Mouse (Mus musculus) adrenal gland, postnatal 14 days (tissue): ENCODE data around the gene E130114P18Rik. TPM values are rescaled to one million over a fixed set of nuclear protein-coding genes. Genes with fewer than 3 reads are reported as not detected.

Experiments used
- DNase-seq: peaks from one replicate; pipeline ENCODE4 v3.0.0; 2021; ENCODE audit warnings: mixed read lengths
- total RNA-seq: library from RNA; stranded (reverse); gene quantifications from 2 replicates; pipeline ENCODE4 v1.2.3, GENCODE M21; 2021

Gene E130114P18Rik
- total RNA-seq, 1 experiment from 2014 or later: not detected

DNA sequence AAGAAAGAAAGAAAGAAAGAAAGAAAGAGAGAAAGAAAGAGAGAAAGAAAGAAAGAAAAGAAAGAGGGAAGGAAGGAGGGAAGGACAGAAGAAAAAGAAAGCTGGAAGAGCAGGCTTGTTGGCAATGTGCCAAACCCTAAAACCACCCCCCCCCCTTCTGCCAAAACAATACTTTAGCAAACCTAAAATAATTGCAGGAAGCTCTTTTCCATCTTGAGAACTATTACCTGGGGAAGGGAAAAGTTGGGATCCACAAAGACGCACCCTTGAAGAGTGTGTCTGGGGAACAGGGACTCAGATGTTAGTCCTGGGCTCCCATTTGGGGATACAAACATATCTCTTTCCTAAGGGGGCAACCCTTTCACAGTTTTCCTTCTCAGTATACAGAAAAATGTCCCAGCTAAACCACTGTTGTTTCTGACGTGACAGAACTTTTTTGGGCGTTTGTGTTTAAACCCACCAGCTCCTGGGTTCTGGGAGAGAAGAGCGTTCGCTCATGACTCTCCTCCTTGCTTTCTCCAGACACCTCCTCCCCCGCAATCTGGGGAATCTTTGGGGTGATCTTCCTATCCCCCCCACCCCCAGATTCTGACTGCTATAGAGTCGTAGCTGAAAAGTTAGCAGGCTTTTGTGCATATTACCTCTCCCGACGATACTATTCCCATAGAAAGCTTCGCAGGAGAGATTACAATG lies 1.3 kb downstream of the E130114P18Rik start:
- peak; percentile 43 for DNase-seq

DNA sequence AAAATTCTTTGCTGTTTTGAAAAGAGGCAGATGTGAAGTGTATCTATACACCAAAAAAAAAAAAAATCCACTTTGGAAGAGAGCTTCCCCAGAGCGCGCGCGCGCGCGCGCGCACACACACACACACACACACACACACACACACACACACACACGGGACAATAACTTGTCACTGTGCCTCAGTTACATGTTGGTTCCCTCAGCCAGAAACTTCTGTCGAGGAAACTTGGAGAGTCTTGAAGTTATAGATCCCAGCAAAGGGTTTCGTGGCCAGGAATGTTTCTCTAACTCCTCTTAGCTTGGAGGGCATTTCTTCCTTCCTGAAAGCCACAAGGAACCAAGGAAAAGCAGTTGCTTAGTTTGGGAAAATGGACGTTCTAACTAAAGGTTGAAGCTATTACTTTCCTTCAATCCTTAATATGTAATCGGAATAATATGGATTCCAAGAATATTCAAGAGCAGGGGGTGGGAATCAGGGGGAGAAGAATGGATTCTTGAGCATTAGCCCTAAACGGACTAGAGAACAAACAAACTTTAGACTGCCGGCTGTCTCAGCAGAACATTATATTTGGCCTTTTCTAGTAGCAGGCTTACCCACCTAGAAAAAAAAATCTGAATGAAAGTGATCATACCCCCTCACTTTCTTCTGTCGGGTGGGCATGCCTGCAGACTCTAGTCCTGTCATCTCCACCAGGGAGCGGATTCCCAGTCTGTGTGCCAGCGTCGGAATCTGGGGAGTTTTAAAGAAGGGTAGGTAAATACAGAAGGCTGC lies 2.2 kb downstream of the E130114P18Rik start:
- peak; percentile 51 for DNase-seq

DNA sequence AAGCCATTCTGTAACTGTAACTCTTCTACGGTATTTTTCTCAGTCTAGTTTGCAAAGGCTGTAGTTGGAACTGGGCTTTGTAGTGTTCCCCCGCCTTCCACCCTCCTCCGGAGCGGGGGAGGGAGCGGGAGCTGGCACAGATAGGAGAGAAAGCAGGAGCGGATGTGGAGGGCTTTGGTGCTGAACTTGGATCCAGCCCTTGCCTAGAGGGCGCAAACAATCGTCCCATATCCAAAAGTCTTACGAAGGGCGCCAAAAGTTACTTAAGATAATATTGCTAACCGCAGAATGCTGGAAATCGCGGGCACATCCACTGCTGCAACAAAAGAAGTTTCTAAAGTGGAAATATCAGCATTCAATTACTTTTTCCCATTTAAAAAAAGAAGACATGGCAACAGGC lies 2.8 kb downstream of the E130114P18Rik start:
- DNase-seq: peak; percentile 90

DNA sequence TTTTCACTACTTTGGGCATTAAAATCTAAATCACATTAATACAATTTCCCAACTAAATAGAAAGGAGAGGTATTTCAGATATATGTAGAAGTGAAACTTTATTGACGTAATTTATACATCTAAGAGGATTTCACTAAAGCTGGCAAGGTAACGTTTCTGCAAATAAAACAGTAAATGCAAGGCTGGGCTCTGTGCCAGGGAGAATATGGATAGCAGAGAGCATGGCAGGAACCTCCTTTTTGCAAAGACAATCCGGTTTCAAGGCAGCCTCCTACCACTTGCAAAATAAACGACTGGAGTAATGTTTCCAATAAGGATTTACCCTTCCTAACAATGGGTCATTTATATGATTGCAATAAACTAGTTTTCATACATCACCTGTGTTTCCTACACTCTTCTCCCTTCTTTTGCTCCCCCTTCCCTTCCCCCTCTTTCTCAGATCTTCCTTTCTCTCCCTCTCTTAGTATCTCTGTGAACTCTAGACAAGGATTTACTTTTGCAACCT lies 3.4 kb downstream of the E130114P18Rik start:
- no peak for DNase-seq

DNA sequence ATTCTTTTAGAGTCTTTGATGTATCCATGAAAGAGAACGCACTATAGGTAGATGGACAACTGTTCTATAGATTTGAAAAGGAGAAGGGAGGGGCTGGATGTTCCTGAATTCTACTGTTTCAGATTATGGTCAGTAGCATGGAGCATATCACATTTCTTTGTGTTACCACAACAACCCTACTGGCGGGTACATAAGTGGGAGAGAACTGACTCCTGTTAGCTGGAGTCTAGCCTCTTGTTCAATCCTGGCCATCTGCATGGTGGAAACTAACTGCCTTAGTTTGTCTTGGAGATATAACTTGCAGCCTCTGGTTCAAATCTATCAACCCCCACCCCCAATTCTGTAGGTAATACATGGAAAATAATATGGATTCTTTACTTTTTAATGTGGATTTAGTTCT lies 4.1 kb downstream of the E130114P18Rik start:
- DNase-seq: no peak

DNA sequence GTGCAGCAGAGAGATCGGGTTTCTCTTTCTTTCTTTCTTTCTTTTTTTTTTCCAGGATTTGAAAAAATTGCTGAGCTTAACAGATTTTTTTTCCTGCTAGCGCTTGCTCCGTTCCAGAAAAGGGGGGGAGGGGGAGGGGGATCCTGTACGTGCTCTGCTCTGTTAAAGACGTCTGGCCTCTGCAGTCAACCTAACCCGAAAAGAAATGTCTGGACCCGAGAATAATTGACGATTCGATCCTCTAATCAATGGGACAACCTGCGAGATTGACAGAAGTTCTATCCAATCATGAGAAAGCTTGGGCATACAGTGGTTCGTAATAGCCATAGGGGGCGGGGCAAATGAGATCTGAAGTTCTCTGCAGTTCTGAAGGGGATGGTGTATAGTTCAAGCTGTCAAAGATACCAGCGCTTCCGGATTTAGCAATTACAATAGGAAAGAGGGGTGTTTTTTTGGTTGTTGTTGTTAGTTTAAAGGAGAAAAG lies 4.7 kb downstream of the E130114P18Rik start:
- DNase-seq: peak; percentile 94

DNA sequence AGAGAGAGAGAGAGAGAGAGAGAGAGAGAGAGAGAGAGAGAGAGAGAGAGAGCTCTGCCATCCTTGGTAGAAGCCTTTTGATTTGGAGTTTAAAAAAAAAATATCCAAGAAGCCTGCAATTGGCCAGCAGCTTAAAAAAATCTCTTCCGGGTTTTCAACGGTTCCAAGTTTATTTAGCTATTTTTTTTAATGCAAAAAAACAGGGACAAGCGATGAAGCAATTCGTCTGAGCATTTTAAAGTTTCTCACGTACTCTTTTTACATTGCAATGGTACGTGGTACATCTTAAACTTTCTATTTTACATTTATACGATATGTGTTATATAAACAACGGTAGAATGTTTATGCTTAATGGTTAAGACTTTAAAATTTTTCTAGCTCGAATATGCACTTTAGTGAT lies 5.2 kb downstream of the E130114P18Rik start, which contains the start of gene Nfia:
Gene Nfia (plus strand): TSS at position 94 of the 400 bp plus-strand sequence.
- DNase-seq: no peak

DNA sequence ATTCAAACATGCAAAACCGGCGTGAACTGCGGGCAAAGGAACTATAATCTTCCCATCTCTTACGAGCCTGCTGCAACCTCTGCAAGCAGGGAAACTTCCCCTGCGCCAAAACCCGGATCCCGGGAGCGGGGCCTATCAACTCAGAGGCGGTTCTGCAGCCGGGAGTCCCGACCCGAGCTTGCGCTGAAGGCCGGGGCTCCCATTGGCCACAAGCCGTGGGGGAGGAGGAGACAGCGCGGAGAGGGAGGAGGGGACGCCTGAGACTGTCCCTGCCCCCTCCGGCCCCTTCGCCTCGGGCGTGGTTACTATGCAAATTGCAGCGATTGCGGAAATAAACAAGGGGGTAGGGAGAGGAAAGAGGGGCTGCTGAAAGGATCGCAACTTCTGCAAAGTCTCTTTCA lies 5.8 kb downstream of the E130114P18Rik start:
- DNase-seq: peak; percentile 100

DNA sequence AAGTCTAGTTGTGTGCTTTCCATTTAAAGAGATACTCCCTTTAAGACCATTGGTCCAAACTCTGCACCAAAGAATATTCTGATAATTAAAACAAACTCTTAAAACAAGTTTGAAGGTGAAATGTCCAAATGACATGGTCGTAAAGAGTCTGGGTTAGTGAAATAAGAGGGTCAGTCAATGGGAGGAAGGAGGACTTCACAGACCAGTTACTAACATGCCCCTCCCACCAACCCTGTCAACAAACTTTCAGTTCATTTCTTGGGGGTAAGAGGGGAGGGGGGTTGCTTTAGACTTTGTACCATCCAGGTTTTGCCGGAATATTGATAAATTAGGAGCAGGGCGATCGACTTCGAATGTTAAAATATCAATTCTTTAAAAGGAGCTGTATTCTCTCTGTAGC lies 6.5 kb downstream of the E130114P18Rik start:
- no peak for DNase-seq

DNA sequence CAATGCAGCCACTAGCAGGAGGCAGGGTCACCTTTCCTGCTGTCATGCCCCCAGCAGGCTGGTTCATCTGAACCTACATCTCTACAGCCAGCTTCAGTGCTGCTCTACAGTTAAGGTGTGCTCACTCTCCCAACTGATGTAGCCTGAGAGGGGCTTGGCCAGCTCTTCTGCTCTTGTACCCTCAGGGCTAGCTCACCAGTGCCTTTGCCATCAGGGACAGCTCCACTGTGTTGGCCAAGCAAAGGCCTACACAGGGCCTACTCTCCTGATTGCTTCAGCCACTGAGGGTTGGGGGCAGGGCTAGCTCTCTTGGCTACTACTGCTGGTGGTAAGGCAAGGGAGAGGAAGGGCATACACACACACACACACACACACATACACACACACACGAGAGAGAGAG lies 8.0 kb downstream of the E130114P18Rik start:
- no peak for DNase-seq

DNA sequence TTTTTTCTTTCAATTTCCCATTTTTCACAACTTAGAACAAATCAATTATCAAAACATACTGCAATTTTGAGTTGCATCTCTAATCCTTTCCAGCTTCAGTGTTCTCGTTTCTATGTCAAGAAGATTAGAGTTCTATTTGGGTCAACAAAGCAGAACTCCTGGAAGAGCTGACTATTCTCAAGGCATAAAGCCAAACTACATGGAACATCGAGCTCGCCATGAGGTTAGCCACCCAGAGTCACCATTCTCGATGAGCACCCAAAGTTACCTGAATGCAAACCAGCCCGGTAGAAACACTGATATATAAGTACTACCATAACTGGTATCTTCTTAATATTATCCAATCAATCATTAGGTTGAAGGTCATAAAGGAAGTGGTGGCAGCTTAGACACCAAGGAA lies 10.4 kb downstream of the E130114P18Rik start:
- DNase-seq: no peak

DNA sequence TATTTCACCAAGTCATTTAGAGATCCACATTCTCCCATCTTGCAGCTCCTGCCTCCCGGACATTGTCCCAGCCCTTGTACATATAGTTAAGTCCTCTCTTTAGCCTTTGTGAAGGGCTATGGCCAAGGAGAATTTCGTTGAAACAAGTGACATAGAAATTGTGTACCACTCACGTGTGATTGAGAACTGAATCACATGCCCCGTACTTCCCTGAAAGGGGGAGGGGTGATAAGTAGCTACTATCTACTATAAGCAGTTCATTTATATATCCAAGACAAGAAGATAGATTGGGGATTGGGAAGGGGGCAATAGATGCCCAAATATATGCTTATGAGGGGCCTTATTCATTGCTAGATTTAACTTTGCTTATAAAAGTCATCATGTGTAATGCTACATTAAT lies 10.9 kb downstream of the E130114P18Rik start:
- DNase-seq: no peak

DNA sequence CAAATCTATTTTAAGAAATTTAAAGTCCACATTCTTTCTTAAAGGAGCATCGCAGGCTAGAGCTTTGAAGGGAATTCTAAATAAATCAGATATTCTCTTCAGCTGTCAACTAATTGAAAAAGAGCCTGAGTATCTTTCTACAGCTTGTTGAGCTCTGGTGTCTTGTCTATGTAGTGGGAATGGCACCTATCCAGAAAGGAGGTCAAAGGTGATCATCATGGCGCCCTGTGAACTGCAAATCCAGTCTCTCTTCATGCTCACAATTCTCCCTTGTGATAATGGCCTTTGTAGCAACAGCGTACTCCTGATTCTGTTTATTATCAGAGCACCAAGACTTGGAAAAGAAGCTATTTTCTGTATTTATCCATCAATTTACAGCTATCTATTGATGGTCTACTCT lies 11.8 kb downstream of the E130114P18Rik start:
- DNase-seq: no peak

DNA sequence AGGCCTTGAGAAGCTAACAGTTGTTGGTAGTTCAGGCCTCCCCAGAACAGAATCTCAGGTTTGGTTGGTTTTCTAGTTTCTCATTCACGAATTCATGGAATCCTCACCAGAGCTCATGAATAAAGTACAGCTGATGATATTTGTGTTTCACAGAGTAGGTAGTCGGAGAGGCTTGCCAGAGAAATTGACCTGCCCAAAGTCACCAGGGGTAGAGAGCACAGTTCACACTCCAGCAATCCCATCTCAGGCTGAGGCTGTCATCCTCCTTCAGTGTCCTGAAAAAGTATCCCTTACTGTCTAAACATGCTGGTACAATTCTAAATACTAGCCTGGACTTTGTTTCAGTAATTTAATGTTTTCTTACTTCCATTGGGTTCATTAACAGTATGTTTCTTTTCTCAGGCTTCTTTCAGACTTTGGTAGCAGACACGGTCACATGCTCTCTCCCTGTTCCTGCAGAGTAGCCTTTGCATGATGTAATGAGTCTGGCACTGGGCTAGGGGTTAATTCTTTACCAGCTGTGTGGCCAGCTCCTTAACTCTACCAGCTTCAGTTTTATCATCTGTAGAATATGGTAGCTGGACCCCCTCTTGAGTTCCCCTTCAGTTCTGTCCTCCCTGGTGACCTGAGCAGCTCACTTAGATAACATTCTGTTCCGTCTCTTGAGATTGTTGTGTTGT lies 12.4 kb downstream of the E130114P18Rik start:
- DNase-seq: peak; percentile 34

DNA sequence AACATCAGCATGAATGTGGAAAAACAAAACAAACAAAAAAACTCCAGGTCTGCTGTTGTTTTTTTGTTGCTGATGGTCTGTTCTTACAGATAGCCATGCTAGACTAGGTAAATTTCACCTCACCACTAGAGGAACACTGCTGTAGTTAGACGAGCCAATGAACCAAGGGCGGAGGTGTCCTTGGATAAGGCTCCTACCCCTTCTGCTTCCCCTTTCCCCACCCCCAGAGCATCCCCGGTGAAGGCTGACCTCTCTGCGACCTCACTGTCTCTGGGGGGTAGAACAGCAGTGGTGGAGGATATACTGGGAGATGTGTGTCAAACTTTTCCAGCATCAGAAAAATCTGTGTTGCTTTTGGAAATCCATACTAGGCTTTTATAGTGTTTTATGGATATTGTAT lies 13.3 kb downstream of the E130114P18Rik start:
- no peak for DNase-seq

DNA sequence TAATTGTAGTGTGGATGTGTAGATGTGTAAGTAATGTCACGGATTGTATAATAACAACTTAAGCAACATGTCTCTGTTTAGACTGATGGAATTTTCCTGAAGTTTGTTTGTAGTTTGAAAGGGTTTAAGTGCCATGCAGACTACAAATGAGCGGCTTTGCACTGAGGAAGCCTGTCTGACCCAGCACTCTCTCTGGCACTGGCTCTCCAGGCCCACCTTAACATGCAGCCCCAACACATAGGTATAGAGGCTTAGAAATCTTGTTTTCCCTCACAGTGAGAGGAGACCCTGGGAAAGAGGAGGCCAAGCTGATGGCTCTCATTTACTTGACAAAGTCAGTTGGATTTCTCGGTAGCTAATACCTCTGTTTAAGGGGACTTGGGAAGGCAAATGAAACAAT lies 19.2 kb downstream of the E130114P18Rik start:
- no peak for DNase-seq

DNA sequence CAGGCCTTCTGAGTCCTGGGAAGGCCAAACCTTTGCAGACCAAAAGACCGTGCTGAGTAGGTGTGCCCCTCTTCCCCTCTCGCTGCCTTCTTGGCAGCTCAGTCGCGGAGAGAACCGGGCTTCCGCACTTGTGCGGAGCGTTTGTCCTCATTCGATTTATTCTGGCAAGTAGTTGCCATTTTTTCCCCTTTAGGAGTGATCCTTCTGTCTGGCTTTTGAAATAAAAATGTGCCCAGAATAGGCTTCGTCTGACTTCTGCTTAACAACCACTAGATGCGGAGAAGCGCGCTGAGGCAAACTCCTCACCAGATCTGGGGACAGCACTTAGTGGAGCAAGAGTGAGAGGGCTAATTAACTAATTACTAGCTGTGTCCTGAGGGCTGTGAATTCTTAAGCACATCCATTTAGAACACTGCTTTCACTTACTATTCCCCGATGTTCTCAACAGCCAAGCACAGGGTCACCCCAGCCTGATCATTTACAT lies 19.9 kb downstream of the E130114P18Rik start:
- DNase-seq: peak; percentile 64

DNA sequence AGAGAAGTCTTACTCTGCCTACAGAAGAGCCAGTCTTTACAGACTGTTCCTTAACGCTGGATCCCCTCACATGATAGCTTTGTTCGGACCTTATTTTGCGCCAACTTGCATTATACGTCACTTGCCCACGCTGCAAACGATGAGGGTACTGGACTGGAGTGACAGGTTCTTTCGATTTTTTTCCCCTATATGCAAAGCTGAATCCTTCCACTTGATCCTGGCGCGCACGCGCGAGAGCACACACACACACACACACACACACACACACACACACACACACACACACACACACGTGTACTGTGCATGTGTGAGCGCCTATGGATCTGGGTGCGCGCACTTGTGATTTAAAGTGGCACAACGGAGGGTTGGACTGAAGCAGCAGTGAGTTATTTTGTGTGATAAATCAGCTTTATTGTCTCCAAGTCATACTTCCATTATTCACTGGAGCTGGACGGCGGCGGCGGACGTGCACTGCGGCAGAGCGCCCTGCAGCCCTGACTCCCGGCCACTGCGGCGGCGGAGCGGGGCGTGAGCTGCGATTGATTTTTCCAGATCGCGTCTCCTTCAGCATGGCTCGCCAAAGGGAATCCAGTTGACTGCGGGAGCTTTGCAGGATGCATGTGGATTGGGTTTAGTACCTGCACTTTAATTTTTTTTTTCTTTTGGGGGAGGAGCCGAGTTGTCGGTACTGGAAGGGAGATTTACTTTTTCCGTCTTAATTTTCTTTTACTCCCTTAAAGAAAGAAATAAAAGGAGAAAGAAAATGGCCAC lies 20.5 kb downstream of the E130114P18Rik start:
- peak; percentile 86 for DNase-seq

DNA sequence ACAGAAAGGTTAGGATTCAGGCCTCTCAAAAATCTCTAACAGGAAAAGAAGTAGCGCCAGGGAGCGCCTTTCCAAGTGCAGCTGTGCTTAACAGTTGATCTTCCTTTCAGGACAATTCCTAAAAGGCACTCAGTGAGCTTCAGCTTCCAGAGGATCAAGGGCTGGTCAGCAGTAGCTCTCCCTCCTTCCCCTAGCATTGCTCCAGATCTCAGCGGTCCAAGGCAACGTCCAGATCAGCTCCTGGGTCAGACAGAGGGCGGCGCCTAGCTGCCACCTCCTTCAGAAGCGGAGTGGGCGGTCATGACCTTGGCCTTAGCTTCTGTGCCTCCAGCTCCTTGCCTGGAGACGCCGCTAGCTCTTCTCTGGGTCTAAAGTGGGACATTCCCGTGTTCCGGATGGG lies 23.6 kb downstream of the E130114P18Rik start:
- peak; percentile 89 for DNase-seq

DNA sequence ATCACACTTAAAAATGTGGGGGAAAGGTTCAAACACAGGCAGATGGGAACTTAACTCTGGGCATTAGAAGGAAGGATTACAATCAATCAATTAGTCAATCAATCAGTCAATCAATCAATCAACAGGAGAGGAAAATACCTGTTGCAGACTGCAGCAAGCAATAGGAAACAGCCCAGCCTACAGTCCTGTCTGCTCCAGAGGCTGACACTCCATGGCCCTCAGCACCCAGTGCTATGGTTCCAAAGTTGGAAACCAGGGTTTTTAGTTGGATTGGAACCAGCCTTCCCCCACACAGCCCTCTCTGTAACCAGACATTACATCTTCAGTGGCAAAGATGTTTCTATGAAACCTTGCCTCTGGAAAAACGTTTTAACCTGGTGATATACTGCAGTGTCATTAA lies 24.4 kb downstream of the E130114P18Rik start:
- peak; percentile 3 for DNase-seq

DNA sequence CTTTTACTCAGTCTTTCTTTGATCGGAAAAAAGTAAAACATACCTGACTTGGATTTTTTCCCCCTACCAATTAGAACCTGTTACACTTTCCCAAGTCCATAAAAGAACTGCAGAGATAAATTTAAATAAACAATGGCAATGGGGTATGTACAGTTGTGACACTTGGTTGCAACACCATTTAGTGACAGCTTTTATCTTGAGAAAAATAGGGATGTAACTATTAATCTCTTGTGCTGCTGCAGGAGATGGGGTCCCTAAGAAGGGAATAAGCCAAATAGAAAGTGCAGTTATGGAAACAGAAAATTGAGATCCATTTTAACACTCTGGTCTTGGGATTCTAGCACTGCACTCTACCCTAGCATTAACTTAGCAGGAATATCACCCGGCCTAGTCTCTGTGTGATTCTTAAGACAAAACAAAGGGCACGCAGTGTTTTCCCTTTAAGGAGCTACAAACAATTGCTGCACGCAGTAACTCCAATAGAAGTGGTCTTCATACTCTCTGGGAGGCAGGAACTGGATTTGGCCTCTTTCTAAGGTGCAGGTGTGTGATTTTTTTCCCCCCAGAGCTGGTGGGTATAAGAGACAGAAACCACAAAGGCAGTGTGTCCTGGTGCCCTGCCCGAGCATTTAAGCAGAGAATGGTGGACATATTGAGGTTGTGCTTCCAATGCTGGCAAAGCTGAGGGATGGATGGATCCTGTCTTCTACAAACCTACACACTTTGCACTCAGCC lies 25.4 kb downstream of the E130114P18Rik start:
- DNase-seq: peak; percentile 7
